In the genomic region with DNA sequence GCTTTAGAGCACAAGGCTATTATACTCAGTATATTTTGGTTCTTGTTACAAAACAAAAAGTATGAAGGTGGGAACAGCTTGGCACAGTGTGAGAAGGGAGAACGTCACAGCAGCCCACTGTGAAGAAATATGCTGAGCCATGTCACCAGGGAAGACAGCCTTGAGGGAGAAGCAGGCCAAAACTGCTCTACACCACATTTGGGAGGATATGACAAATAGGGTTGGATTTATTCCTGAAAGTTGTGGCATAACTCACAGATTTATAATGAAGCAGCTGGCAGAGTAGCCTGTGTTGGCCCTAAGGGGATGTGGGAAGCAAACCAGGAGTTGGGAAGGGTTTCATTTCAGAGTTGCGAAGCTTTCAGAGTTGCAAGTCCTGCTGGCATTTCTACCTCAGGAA, we compare ENCODE assay signal across 8 mouse cellular contexts.
DNase-seq lines count a peak whose midpoint lies in the region.

No protein-coding gene starts in this region.

- peak; percentile 46 for DNase-seq in gastrocnemius, adult 18-20 months (ENCODE audit: low spot score)
- DNase-seq in gastrocnemius, postnatal 4 days (ENCODE audit: low spot score in 2 of 2) = no peak
- peak; percentile 25 for DNase-seq in urinary bladder, postnatal 14 days (ENCODE audit: low spot score)
- no peak for DNase-seq in urinary bladder, adult 18-20 months (ENCODE audit: low spot score in 2 of 2)
- DNase-seq in gastrocnemius, postnatal 25 days = peak; percentile 38
- no peak for DNase-seq in thymus, postnatal 14 days
- DNase-seq in liver = no peak
- no peak for DNase-seq in urinary bladder, postnatal 25 days (ENCODE audit: low spot score)

Comparison
In these comparisons a context has a peak if more than half of its experiments do, and no peak if none do; other contexts are left out.
1. DNase-seq: peak in gastrocnemius, adult 18-20 months (single experiment), urinary bladder, postnatal 14 days (single experiment) and gastrocnemius, postnatal 25 days (single experiment); none in gastrocnemius, postnatal 4 days (0 of 2), urinary bladder, adult 18-20 months (0 of 2), thymus, postnatal 14 days (single experiment), liver (single experiment) and urinary bladder, postnatal 25 days (single experiment).